Mouse (Mus musculus) monocyte, adult 5-6 weeks (primary cell): ENCODE results near the gene Olfr693. TPM values are rescaled to one million over a fixed set of nuclear protein-coding genes. Genes with fewer than 3 reads are reported as not detected.
A peak's percentile ranks its signal among the peaks of the same experiment; 100 is the strongest.
"Not testable (repeated sequence)": the region's sequence is repeated elsewhere in the genome, so short reads cannot be mapped to it uniquely, and the experiment has no call there.

Source experiments
- ATAC-seq: fragments of 153-309, 156-312 bp; replicated peaks from 2 replicates; pipeline ENCODE4 v1.8.0; 2017; ENCODE audit warnings: mild to moderate bottlenecking; ENCODE audit not compliant: low TSS enrichment, insufficient number of reproducible peaks, severe bottlenecking, poor library complexity, low FRiP score
- total RNA-seq: library from RNA; stranded (forward); fragments of 200-1000, 200-491, 200-594 nt; gene quantifications from 3 replicates; pipeline ENCODE4 v1.2.3, GENCODE M21; 2017

Olfr693 gene
- total RNA-seq, result not detected in 3 replicates

GRCm38 (mm10) chr7:106680484-106680883 lies at the start of gene Olfr693:
Olfr693 (minus strand) TSS chr7:106680584.
- no peak for ATAC-seq

- ATAC-seq, result not testable (repeated sequence)
Measured at GRCm38 (mm10) chr7:106725654-106726053, 45.3 kb upstream of the Olfr693 start.

DNA sequence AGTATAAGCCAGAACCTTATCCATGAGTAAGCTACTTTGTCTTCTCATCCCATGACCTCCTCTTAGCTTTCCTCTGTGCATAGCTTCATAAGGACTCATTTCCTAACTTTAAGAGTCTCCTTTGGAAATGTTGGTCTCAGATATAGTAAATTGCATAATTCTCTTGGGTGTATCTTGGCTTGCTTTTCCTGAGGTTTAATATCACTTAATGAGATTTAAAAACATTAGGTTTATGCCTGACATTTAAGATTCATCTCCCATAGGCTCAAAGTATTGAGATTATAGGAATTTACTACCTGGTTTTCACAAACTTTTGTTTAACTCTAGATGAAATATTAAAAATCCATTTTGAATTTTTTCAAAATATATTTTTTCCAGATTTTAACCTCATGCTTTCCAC lies 35.9 kb upstream of the Olfr693 start, which contains the start of gene Olfr695:
TSS of gene Olfr695 (minus strand) at position 101 of the 400 bp plus-strand sequence.
- ATAC-seq, result no peak

DNA sequence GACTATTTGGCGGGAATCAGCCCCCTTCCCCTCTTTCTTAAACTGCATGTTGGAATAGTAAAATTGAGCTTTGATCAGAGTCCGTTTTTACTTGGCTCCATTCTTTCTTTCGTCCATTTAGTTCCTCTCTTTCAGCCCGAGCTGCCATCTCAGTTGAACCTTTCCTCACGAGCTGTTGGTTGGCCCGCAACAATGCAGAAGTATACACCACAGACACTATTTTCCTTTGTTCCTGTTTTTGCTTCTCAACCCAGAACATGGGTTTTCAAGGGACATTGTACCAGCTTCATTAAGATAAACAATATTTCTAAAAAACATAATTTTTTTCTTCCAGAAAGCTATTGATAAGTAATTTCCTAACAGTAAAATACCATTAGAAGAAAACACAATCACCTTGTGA lies 31.1 kb upstream of the Olfr693 start:
- peak; percentile 82 for ATAC-seq

DNA sequence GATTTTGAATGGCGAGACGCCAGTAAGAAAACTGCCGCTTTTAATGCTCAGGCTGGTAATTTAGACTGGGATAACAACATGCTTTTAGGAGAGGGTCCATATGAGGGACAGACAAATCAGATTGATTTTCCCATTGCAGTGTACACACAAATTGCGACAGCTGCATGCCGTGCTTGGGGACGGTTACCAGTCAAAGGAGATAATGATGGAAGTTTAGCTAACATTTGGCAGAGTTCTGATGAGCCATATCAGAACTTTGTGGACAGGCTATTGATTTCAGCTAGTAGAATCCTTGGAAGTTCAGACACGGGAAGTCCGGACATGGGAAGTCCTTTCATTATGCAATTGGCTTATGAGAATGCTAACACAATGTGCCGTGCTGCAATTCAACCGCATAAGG lies 27.3 kb upstream of the Olfr693 start:
- not testable (repeated sequence) for ATAC-seq

DNA sequence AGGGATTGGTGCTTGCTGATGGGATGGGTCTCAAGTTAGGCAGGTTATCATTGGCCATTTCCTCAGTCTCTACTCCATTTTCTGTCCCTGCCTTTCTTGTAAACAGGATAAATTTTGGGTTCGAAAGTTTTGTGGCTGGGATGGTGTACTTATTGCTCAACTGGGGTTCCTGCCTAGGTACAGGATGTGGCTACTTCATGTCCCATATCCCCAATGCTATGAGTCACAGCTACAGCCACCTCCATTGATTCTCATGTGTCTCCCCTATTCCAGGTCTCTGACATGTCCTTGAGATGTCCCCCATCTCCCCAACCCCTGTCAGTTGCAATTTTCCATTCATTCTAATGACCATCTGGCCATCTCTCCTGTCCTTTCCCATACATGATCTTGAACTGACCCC lies 16.5 kb upstream of the Olfr693 start:
- ATAC-seq, result no peak

DNA sequence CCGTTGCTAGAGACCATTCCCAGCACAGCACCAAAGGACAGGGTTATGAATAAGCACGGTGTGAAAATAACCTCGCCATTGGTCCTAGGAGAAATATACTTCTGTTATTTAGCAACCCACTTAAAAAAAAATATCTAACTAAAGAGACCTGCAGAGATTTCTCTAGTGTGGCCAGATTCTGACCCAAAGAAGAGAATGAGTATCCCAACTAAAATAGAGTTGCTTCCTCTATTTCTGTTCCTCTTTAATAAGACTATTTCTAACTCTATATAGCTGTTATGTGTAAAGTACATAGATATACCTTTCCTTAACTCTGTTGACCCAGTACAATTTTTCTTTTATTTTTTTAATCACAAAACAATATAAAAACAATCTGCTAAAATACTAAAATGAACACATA lies 12.6 kb upstream of the Olfr693 start:
- ATAC-seq, result peak; percentile 70; the same call in 1 of the 2 replicates

DNA sequence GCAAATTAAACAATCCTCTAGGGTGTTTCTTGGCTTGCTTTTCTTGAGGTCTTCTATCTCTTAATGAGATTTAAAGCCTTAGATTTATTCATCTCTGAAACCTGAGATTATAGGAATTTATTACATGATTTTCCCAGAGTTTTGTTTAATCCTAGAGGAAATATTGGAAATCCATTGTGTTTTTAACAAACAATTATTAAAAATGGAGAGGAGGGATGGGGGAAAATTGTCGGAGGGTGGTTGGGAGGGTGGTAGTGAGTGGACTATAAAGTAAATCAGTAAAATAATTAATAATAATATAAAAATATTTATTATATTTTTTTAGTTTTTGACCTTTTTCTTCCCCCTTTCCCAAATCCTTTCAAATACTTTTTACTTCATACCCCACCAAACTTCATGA lies 11.3 kb upstream of the Olfr693 start, which contains the start of gene Olfr694:
TSS of gene Olfr694 (minus strand) at position 101 of the 400 bp plus-strand sequence.
- ATAC-seq, result no peak

GRCm38 (mm10) chr7:106685382-106685781 lies 5.0 kb upstream of the Olfr693 start:
- no peak for ATAC-seq

- ATAC-seq, result no peak
Measured at GRCm38 (mm10) chr7:106652344-106652652, 28.1 kb downstream of the Olfr693 start.

DNA sequence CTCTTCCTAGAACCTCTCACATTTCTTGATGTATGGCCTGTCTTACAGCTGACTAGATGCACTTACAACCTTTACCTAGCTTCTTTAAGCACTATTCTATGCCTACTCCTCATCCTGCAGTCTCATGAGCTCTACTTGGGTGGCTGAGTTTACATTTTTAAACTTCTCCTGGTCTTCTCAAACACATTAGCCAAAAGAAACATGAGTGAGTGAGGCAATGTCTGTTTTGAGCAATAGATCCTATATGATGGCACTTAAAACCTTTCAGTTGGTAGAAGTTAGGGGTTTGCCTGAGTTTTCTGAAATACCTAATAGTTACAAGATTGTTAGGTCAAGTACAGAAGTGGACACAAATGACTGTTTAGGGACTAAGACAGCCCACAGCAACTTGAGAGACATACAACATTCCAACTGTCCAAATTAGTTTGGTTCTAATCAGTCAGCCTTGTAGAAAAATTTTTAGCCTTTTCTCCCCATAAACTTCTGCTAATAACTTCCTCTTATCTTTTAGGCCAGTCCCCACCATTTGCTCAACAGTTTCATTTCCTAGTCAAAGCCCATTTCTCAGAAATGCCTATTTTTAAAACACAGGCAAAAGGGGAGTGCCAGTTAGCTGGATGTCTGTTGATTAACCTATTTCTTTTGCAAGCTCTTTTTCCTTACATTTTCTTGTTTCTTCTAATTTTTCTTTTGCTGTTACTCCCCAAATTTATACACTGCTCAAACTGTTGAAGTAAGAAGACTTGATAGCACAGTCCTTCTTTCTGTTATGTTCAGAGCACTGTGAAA lies 28.6 kb downstream of the Olfr693 start:
- peak; percentile 86 for ATAC-seq

GRCm38 (mm10) chr7:106649774-106650173 lies 30.6 kb downstream of the Olfr693 start:
- no peak for ATAC-seq

DNA sequence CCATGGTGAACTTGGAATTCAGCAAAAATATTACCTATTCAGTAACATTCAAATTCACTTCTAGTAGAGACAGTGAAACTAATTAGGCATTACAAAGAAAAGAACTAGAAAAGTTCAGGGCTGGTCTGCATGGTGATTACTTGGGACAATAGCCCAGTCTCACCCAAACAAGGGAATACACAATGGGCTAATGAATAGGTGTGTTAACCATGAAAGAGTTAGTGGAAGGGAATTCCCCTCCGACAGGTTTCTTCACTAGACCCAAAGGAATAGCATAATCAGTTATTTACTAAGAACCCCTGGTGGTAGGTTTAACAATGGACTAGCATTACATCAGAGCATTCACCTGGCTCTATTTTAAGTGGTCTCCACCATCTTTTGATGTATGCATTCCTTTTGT lies 35.1 kb downstream of the Olfr693 start:
- no peak for ATAC-seq

- ATAC-seq, result peak; percentile 79
Measured at GRCm38 (mm10) chr7:106644222-106644870, 36.0 kb downstream of the Olfr693 start.

- ATAC-seq, result 0 out of 2 replicates have a peak, but pooled peaks have one; percentile 40
Measured at GRCm38 (mm10) chr7:106640839-106641238, 39.5 kb downstream of the Olfr693 start.

DNA sequence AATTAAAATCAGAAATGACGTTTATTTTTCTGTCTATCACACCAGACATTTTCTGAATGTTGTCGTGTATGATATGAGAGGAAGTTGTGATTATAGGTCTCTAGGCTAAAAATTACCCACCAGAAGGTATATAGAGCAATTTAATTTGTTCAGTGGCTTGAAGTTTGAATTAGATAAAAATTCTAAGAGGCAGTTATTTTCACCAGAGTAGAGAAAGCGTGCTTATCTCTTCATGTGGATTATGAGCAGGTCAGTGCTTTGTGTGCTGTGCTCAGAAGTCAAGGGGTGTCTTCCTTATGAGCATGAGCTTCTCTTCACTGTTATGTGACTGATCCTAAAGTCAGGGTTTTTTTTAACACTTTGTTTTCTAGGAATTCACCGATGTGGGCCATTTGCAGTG lies 44.8 kb downstream of the Olfr693 start:
- ATAC-seq, result no peak
